Mouse (Mus musculus): ENCODE measurements around the gene Rtn1.

DNA sequence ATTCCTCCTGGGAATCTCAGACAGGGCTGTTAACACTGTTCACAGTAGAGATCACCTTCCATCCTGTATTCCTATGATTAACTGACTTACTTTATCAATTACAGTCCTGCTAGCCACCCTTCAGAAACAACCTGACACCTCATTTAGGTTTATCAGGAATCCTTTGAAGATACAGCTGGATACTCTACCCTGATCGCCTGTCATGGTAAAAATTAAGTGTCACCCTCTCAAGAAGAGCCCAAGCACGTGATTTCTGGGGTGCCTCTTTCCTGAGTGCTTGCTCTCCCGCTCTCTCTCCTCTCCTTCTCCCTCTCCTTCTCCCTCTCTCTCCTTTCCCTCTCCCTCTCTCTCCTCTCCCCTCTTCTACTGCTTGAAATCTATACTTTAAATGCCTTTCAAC lies 49.0 kb downstream of the Rtn1 start:
- TF ChIP-seq GATA1 (IDR thresholded peaks at IDR 0.05; ENCODE audit: low read length): no peak
- TF ChIP-seq TAL1 (IDR thresholded peaks at IDR 0.05; ENCODE audit: low read length): no peak
